Mouse (Mus musculus) lung, embryonic 14.5 days (tissue): ENCODE measurements at regions not wholly inside any gene's neighbourhood (a gene's known extent, or its start where the extent isn't known, plus 50 kb on each side); places are given as distances from the start of the nearest gene placed in this dataset.

Experiments
- ATAC-seq: fragments of 200-750 bp; cut with Nextera tagmentation; 2 replicates; pipeline ENCODE4 v1.8.0; 2017; ENCODE audit warnings: mild to moderate bottlenecking, moderate TSS enrichment, moderate library complexity; ENCODE audit not compliant: insufficient read depth
- DNase-seq: peaks from one replicate; pipeline ENCODE4 v3.0.0-alpha.2; 2015
- H3K27ac ChIP-seq: fragments of 300-500 bp; sonication (generic); 2 replicates; pipeline ENCODE4 v1.5.1; 2014; ENCODE audit warnings: low read depth, mild to moderate bottlenecking, moderate library complexity
- H3K27me3 ChIP-seq: fragments of 300-500 bp; sonication (generic); 2 replicates; pipeline ENCODE4 v1.6.1; 2014; ENCODE audit warnings: low read length, control low read depth; ENCODE audit not compliant: insufficient read depth
- H3K36me3 ChIP-seq: fragments of 300-500 bp; sonication (generic); 2 replicates; pipeline ENCODE4 v1.6.1; 2014; ENCODE audit warnings: control low read depth; ENCODE audit not compliant: insufficient read depth
- H3K4me1 ChIP-seq: fragments of 300-500 bp; sonication (generic); 2 replicates; pipeline ENCODE4 v1.6.1; 2014; ENCODE audit warnings: antibody characterized with exemption, control low read depth; ENCODE audit not compliant: insufficient read depth
- H3K4me2 ChIP-seq: fragments of 300-500 bp; sonication (generic); 2 replicates; pipeline ENCODE4 v1.6.1; 2014; ENCODE audit warnings: mild to moderate bottlenecking
- H3K4me3 ChIP-seq: fragments of 300-500 bp; sonication (generic); 2 replicates; pipeline ENCODE4 v1.5.1; 2014; ENCODE audit warnings: low read depth, low read length
- H3K9ac ChIP-seq: fragments of 300-500 bp; sonication (generic); 2 replicates; pipeline ENCODE4 v1.6.1; 2014
- H3K9me3 ChIP-seq: fragments of 300-500 bp; sonication (generic); 2 replicates; pipeline ENCODE4 v1.6.1; 2016; ENCODE audit warnings: low read depth, low read length, control low read depth
- CTCF ChIP-seq: IDR thresholded peaks from 2 replicates; pipeline ENCODE4 v1.5.1; 2016; ENCODE audit warnings: antibody characterized with exemption, low read depth
- WGBS: fragments of 180-500 bp; shearing (Covaris S2); extraction: QIAGEN DNeasy Blood & Tissue Kit; methylation state at CpG from one replicate; pipeline ENCODE4 v1.1.7; 2014; 5-methylcytosine and 5-hydroxymethylcytosine counted together

DNA sequence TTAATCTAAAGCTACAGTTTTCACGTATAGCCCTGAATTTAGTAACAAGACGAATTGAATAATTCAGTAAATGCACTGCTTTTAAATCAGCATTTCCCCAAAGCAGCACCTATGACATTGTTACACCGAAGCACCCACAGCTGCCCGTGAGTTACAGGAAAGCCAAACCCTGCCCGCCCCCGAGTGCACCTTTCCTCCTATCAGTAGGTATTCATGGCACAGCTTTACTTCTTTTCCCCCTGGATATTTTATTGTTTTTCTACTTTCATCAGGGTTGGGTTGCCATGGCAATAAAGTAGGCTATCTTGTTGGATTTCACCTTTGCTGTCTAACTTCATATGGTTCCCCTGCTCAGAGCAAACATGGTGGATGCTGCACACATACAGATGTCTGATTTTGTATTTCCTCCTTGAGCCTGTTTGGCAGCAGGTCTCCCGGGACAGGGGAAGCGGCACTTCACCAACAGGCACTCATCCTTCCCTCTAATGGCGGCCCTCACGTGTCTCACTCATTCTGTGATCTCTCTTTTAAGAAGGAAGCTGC lies 273.5 kb downstream of the Amy2a5 start:
- WGBS: 74% methylated on average over 10 of the region's 10 CpGs
- no peaks in the 10 kb centered on the region for H3K4me1 ChIP-seq
- no peak overlapping the region for H3K4me3 ChIP-seq
- no peak for TF ChIP-seq CTCF
- DNase-seq: no peak
- H3K27me3 ChIP-seq: no peaks in the 10 kb centered on the region
- H3K36me3 ChIP-seq: no peaks in the 10 kb centered on the region
- no peak for ATAC-seq
- H3K9ac ChIP-seq: no peak overlapping the region
- no peak overlapping the region for H3K27ac ChIP-seq
- no peak overlapping the region for H3K4me2 ChIP-seq
- no peaks in the 10 kb centered on the region for H3K9me3 ChIP-seq

DNA sequence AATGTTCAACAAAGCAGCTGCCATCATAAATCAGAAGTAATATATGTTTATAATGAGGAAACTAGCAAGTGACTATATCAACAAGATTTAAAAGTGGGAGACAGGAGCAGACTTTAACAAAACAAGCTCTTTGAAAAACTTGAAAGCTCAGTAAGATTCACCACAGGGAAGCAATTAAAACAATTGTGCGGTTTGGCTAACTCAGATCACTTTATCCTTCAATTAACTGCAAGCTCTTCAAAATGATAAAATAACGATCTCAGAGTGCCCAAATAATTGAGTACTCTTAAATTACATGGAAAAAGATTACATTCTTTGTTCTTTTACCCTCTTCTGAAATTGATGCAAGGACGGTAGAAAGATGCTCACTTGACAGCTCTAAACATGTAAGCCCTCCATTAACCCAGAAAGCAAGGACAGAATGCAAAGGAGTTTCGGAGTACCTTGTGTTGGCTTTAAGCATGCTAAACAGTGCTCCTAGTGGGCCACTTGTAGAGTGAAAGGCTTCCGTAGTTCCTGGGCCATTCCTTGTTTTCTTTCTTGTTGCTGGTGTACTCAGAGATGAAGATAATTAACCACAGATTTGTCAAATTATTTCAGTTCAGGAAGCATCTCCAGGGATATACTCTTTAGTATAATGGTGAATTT lies 305.1 kb downstream of the Amy2a5 start:
- no peak overlapping the region for H3K27ac ChIP-seq
- no peaks in the 10 kb centered on the region for H3K36me3 ChIP-seq
- H3K4me1 ChIP-seq: no peaks in the 10 kb centered on the region
- no peak for TF ChIP-seq CTCF
- 63% methylated on average over 5 of the region's 5 CpGs for WGBS
- no peak for DNase-seq
- no peak overlapping the region for H3K9ac ChIP-seq
- ATAC-seq: no peak
- no peak overlapping the region for H3K4me3 ChIP-seq
- no peaks in the 10 kb centered on the region for H3K27me3 ChIP-seq
- no peak overlapping the region for H3K4me2 ChIP-seq
- no peaks in the 10 kb centered on the region for H3K9me3 ChIP-seq

- no peak for TF ChIP-seq CTCF
- DNase-seq (no peak), ATAC-seq (no peak)
- no peaks in the 10 kb centered on the region for H3K4me1 ChIP-seq
- H3K9ac ChIP-seq: no peak overlapping the region
- H3K27me3 ChIP-seq: no peaks in the 10 kb centered on the region
- H3K4me3 ChIP-seq: no peak overlapping the region
- 36% methylated on average over 5 of the region's 5 CpGs for WGBS
- H3K27ac ChIP-seq: no peak overlapping the region
- H3K4me2 ChIP-seq: no peak overlapping the region
- H3K36me3 ChIP-seq: no peaks in the 10 kb centered on the region
- H3K9me3 ChIP-seq: no peaks in the 10 kb centered on the region
Observed at GRCm38 (mm10) chr3:112952227-112952626, 306.4 kb downstream of the Amy2a5 start.

DNA sequence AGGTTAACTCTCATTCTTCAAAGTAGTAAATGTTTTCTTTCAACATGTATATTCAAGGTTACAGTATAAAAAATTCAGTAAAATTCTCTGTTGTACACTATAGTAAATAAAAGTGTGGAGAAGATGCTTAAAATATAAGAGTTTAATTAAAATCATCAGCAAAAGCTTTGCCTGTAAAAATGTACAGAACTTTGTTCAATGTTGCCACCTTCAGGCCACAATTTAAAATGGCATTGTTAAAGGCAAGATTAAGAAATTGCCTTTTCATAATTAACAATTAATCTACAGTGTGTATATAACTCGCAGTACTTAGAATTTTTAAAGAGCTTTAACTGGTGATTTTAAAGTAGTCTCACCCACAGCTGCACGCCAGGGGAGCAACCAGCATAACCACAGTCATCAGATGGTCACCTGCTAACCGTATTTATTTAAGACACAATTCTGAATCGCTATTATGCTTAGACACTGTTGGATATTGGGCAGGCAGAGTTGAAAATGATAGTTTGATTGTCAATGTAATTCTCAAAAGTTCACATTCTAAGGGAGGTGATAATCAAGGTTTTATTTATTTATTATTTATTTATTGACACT lies 316.5 kb downstream of the Amy2a5 start:
- H3K9me3 ChIP-seq: no peaks in the 10 kb centered on the region
- DNase-seq: peak; percentile 20
- H3K27me3 ChIP-seq: no peaks in the 10 kb centered on the region
- 66% methylated on average over 4 of the region's 4 CpGs for WGBS
- H3K4me3 ChIP-seq: no peak overlapping the region
- ATAC-seq: no peak
- H3K9ac ChIP-seq: no peak overlapping the region
- no peak overlapping the region for H3K27ac ChIP-seq
- no peaks in the 10 kb centered on the region for H3K36me3 ChIP-seq
- H3K4me1 ChIP-seq: no peaks in the 10 kb centered on the region
- TF ChIP-seq CTCF: no peak
- H3K4me2 ChIP-seq: no peak overlapping the region
